Mouse (Mus musculus): ENCODE measurements around the gene Isx.

Gene Isx

GRCm38 (mm10) chr8:74872940-74873339 is at the start of gene Isx:
Gene Isx (plus strand): TSS chr8:74873173.
- DNase-seq (ENCODE audit: low spot score): no peak

- DNase-seq (ENCODE audit: low spot score): no peak
Measured at GRCm38 (mm10) chr8:74827689-74828088, 45.3 kb upstream of the Isx start.

DNA sequence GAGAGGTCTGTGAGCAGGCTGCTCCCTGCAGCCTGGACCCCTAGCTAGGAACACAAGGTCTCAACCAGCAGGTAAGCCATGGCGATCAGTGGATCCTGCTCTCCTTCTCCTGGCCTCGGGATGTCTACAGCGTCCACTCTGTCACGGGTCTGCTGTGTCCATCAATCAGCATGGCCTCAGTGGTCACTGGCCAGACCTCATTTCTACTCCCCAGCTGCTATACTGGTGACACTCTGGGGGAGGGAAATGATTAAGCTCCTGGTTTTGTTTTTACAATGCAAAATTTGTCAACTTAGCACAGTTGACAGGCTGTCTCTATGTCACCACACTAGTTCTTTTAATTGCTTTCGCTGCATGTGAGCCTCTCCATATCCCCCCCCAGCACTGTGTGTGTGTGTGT is 41.7 kb upstream of the Isx start:
- no peak for DNase-seq (ENCODE audit: low spot score)

DNA sequence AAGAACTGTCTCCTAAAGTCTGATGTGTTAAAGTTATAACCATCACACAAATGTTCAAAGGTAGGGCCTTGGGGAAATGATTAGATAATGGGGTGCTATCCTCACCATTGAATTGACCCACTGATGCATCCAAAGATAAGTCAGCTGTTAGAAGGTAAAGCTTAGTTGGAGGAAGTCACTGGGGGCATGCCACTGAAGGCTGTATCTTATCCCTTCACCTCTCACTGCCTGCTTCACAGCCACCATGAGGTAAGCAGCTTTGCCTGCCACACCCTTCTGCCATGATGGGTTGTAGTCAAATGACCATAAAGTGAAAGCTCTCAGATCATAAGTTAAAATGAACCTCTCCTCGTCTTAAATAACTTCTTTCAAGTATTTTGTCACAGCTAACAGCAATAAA is 38.7 kb upstream of the Isx start:
- DNase-seq (ENCODE audit: low spot score): no peak

- no peak for DNase-seq (ENCODE audit: low spot score)
Measured at GRCm38 (mm10) chr8:74847376-74848048, 25.5 kb upstream of the Isx start.

DNA sequence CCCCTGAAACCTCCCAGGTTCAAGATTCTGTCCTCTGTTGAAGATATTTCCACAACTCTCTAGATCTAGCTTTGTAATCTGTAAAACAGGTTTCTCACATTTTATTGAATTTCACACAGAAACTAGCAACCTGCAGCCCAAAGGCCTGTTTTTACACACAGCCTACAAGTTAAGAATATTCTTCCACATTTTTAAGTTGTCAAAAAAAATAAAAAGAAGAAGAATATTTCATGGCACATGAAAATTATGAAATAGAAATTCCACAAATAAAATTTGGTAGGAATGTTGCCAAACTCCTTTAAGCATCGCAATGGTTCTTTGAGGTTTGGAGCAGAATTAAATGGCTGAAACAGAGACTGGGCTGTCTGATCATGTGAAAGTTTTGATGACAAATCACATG is 24.3 kb upstream of the Isx start:
- DNase-seq (ENCODE audit: low spot score): no peak

DNA sequence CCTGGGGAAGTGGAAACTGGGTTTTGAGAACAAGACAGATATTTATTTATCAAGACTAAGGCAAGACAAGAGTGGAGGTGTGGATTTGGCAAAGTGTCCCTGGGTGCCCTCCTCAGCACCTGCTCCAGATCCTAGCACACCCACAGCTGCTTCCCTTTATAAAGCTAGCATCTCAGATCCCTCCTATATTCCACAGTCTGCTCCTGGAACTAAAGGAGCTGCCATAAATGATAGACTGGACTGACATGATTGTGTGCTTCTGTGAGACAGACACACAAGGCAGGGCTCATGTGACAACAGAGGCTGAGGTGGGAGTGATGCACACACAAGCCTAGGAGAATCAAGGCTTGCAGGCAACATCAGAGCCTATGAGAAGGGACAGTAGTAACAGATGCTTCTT is 22.0 kb upstream of the Isx start:
- no peak for DNase-seq (ENCODE audit: low spot score)

GRCm38 (mm10) chr8:74851837-74852236 is 21.1 kb upstream of the Isx start:
- no peak for DNase-seq (ENCODE audit: low spot score)

DNA sequence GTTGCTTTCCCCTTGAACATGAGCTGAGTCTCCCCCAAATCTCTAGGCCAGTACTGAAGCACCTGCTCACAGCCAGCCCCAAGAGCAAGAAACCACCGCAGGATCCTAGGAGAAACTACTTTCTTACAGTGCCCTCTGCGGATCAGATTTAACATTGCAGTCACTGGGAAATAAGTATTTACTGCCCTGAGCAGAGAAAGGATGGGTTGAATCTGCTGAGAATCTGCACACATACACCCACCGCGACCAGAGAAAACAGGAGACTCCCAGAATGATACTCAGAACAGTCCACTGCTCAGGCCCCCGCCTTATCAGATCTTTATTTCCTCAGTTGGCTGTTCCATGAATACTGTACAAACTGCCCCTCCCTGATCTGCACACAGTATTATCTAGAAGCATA is 19.5 kb upstream of the Isx start:
- DNase-seq (ENCODE audit: low spot score): no peak

DNA sequence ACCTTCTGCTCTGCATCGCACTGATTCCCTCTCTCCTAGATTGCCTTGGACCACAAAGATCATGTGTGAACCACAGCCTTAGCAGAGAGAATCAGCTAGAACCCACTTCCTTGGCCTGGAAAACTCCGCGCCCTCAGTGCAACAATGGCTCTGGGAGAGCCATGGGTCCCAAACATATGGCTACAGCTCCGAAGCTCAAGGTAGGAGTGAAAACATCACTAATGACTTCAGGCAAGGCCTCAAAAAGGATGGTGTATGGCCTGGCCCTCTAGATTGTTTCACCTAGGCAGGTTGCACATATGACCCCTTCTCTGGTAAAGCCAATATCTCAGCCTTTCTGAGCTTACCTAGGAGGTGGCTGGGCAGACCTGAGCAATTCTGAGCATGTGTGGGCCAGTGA is 18.2 kb upstream of the Isx start:
- no peak for DNase-seq (ENCODE audit: low spot score)

- no peak for DNase-seq (ENCODE audit: low spot score)
Measured at GRCm38 (mm10) chr8:74855341-74855740, 17.6 kb upstream of the Isx start.

GRCm38 (mm10) chr8:74859241-74859640 is 13.7 kb upstream of the Isx start:
- DNase-seq (ENCODE audit: low spot score): no peak

DNA sequence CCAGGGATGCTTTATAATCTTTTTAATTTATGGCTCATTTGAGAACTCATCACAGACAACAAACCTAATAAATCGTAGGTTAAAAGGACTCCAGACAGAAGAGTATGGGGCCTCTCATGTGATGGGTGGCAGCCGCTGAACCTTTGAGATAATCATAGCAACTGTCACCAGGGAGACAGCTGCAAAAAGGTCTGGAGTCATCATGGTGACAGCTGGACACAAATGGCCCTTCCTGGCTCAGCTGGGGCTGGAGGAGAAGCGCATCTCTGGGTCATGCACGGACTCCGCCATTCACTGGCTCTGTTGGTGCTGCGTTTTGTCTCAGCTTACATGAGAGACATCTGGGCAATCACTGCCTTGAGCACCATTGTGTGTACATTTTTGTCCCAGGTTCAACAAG is 12.5 kb upstream of the Isx start:
- no peak for DNase-seq (ENCODE audit: low spot score)

DNA sequence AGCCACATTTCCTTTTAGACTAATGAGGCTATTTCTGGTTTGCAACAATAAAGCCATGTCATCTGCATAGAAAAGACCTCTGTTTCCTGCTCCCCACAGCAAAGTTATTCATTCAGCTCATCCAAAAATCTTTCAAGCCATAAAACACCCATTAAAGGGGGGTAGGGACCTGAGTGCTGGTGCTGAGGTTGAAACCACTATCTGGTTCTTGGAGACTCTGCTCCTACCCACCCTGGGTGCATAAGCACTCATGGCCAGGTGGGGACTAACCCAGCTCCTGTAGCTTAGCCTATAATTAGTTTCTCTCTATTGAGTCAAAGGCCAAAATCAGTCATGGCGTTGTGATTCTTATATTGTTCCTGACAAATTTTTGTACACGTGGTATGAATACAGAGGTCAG is 10.4 kb upstream of the Isx start:
- DNase-seq (ENCODE audit: low spot score): no peak

GRCm38 (mm10) chr8:74870346-74870949 is 2.5 kb upstream of the Isx start:
- DNase-seq (ENCODE audit: low spot score): no peak

DNA sequence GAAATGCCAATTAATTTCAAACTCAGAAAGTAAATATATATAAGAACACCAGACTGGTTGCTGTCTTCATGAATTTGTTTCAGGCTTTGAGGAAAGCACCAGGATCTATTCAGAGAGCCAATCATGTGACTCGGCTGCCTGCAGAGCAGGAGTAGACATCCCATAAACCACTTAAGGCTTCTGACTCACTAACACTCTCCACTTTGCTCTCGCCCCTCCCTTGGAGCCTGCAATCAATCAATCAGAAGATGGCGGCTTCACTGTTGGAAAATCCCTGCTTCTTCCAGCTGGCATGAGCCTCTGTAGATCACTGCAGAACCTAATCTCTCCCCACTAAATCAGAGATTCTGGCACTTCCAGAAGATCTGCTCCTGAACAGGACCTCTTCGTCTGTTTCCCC is 1.3 kb upstream of the Isx start:
- no peak for DNase-seq (ENCODE audit: low spot score)

DNA sequence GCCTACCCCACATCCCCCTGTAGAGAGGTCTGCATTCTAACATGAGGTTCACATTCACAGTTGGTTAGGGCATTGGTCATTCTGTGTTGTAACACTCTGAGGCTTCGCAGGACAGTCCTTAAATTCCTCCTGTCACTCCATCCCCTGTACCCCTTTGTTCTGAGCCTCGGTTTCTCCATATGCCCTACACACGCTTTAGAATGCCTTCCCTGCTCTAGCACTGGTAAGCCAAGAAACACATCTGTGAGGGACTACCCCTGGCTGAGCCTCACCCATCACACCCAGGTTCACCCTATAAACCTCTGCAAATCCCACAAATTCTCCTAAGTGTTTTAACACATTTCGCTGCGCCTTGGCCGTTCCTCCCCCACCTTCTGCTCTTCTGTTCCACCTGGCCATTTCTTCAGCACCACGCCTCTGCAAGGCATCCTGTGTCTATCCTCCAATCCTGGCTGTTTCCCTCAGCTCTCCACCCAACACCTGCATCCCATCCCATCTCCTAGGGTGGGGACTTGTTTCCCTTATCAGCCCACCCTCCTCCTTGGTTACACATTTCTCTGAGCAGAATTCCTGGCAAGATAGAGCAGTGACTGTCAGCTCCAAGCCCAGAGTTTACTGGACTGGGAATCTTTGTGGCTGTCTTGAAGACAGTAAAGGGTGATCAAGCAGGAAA is 686 bp upstream of the Isx start:
- DNase-seq (ENCODE audit: low spot score): no peak

GRCm38 (mm10) chr8:74874565-74874964 is 1.6 kb downstream of the Isx start:
- no peak for DNase-seq (ENCODE audit: low spot score)

DNA sequence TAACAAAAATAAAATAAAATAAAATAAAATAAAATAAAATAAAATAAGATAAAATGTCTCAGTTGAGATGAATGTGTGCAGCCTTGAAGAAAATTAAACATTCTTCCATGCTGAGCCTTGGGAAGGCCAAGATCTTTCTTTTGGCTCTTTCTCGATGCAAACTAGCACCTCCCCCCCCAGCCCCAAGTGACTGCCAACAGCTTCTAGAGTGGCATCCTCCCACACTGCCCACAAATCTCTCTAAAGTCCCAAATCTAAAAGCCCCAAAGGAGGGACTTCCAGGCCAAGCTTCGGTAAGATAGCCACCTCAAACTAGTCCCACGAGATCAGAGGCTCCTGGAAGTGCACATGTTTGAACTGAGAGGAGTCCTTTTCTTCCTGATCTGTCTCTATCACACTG is 5.7 kb downstream of the Isx start:
- DNase-seq (ENCODE audit: low spot score): no peak

DNA sequence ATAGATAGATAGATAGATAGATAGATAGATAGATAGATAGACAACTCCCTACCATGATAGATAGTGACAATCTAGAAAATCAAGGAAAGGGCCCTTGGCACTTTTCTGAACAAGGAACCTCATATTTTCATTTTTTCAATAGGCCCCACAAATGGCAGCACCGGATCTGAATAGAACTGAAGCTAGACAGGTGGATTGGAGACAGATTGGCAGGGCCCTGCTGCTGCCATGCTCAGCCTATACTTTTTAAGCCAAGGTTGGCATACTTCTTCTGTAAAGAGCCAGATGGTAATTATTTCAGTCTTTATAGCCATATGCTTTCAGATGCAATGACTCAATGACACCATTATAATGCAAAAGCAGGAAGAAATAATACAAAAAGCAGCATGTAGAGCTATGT is 15.8 kb downstream of the Isx start:
- no peak for DNase-seq (ENCODE audit: low spot score)

DNA sequence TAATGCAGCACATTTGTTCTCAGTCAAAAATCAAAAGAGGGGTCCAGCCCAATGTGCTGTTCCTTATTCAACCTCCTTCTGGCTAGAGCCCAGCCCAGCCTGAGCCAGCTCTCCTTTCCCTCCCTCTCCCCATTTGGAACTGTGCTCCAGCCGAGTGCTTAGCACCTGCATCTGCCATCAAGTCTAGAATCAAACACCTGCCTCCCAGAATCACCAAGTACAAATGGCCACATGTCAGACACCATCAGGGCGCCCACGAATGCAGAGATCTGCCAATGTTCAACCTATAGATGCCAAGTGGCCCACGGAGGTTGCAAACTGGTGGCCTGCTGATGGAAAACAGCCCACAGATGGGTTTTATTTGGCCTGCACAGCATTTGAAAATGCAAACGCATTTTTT is 18.1 kb downstream of the Isx start:
- no peak for DNase-seq (ENCODE audit: low spot score)

DNA sequence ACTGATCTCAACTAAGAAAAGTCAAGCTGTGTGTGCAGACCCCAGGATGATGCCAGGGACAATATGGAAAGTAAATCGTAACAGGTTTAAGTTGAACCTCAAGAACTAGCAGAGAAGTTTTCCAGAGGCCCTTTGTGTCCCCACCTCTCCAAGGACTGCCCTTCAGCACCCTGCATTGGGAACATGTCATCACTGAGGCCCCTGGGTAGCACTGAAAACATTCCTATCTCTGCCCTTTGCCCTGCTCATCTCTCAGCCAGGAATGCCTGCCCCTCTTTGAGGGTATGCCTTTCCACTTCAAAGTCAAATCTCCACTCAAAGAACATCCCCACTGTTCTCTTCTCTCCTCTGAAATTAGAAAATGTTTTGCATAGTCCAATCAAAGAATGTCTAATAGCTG is 23.3 kb downstream of the Isx start:
- DNase-seq (ENCODE audit: low spot score): no peak

GRCm38 (mm10) chr8:74897315-74897714 is 24.3 kb downstream of the Isx start:
- DNase-seq (ENCODE audit: low spot score): no peak

GRCm38 (mm10) chr8:74899796-74900195 is 26.8 kb downstream of the Isx start:
- no peak for DNase-seq (ENCODE audit: low spot score)

Data from lung, postnatal 25 days (tissue).